Mouse (Mus musculus) CH12.LX (cell line): ENCODE measurements at regions not wholly inside any gene's neighbourhood (a gene's known extent, or its start where the extent isn't known, plus 50 kb on each side); places are given as distances from the start of the nearest gene placed in this dataset.

Experiments used
- DNase-seq: peaks from one replicate; pipeline ENCODE4 v3.0.0-alpha.2; 2013; ENCODE audit errors: extremely low read depth
- H3K27ac ChIP-seq: 2 replicates; pipeline ENCODE4 v1.5.1; 2012; ENCODE audit warnings: low read depth, mild to moderate bottlenecking, control low read depth, moderate library complexity; ENCODE audit not compliant: insufficient read depth
- H3K27me3 ChIP-seq: replicated peaks from 2 replicates; pipeline ENCODE3; 2012; ENCODE audit warnings: inconsistent platforms
- H3K36me3 ChIP-seq, 2 experiments: replicated peaks in 1 of 2; 2 replicates each; pipeline versions ENCODE3 to v1.6.1; 2012; ENCODE audit warnings: inconsistent platforms in 1 of 2, low read length in 1 of 2, mild to moderate bottlenecking in 1 of 2, mixed read lengths in 1 of 2, moderate library complexity in 1 of 2; ENCODE audit not compliant: control insufficient read depth in 1 of 2, insufficient read depth in 1 of 2
- H3K4me1 ChIP-seq, 2 experiments: 2 replicates each; pipeline ENCODE4 v1.6.1; 2012; ENCODE audit warnings: inconsistent platforms in 1 of 2, moderate library complexity in 1 of 2; ENCODE audit not compliant: insufficient read depth in 2 of 2, control insufficient read depth in 1 of 2
- H3K4me2 ChIP-seq: 2 replicates; pipeline ENCODE4 v1.6.1; 2012; ENCODE audit warnings: low read depth, mild to moderate bottlenecking, control low read depth; ENCODE audit not compliant: poor library complexity, insufficient read depth, severe bottlenecking
- H3K4me3 ChIP-seq, 3 experiments: fragments of 150-350 bp in 1 of 3; sonication (generic) in 1 of 3; replicated peaks in 1 of 3; 2 replicates each; pipeline versions ENCODE3 to v1.5.1; 2011 to 2012; ENCODE audit warnings: low read depth in 2 of 3, low read length in 2 of 3, mild to moderate bottlenecking in 2 of 3, moderate library complexity in 2 of 3, control low read depth in 1 of 3, improper control_type of control experiment in 1 of 3, inconsistent platforms in 1 of 3, mixed read lengths in 1 of 3; ENCODE audit not compliant: poor library complexity in 1 of 3
- H3K79me2 ChIP-seq: replicated peaks from 2 replicates; pipeline ENCODE4 v1.6.1; 2012; ENCODE audit warnings: mild to moderate bottlenecking, moderate library complexity; ENCODE audit not compliant: control insufficient read depth, poor library complexity, insufficient read depth, severe bottlenecking; ENCODE audit errors: extremely low read depth
- H3K9ac ChIP-seq: 2 replicates; pipeline ENCODE4 v1.6.1; 2012; ENCODE audit warnings: low read depth, mild to moderate bottlenecking, control low read depth, moderate library complexity; ENCODE audit not compliant: insufficient read depth
- H3K9me3 ChIP-seq: replicated peaks from 2 replicates; pipeline ENCODE3; 2012; ENCODE audit warnings: low read length, inconsistent platforms, mixed read lengths
- BHLHE40 ChIP-seq: IDR thresholded peaks from 2 replicates; pipeline ENCODE4 v1.6.1; 2011; ENCODE audit warnings: mild to moderate bottlenecking, low read depth, low read length, improper control_type of control experiment
- CHD2 ChIP-seq: IDR thresholded peaks from 2 replicates; pipeline ENCODE4 v1.6.1; 2011; ENCODE audit warnings: low read length, improper control_type of control experiment
- CTCF ChIP-seq, 2 experiments: IDR thresholded peaks in 1 of 2; conservative IDR thresholded peaks in 1 of 2; 2 replicates each; pipeline ENCODE4 v1.5.1; 2011 to 2012; ENCODE audit warnings: low read depth in 2 of 2, low read length in 2 of 2, improper control_type of control experiment in 1 of 2, inconsistent platforms in 1 of 2, mild to moderate bottlenecking in 1 of 2, moderate library complexity in 1 of 2
- ELF1 ChIP-seq: IDR thresholded peaks from 2 replicates; pipeline ENCODE4 v1.6.1; 2014; ENCODE audit warnings: low read depth, mild to moderate bottlenecking, inconsistent platforms, low read length, improper control_type of control experiment
- EP300 ChIP-seq: IDR thresholded peaks from 2 replicates; pipeline ENCODE4 v1.6.1; 2011; ENCODE audit warnings: low read length, improper control_type of control experiment
- ETS1 ChIP-seq: conservative IDR thresholded peaks from 2 replicates; pipeline ENCODE4 v1.6.1; 2012; ENCODE audit warnings: low read depth, mild to moderate bottlenecking, inconsistent platforms, low read length, improper control_type of control experiment, moderate library complexity
- HCFC1 ChIP-seq: IDR thresholded peaks from 2 replicates; pipeline ENCODE4 v1.6.1; 2012; ENCODE audit warnings: low read depth, mild to moderate bottlenecking, inconsistent platforms, low read length, improper control_type of control experiment
- IRF4 ChIP-seq: IDR thresholded peaks from 2 replicates; pipeline ENCODE4 v1.6.1; 2014; ENCODE audit warnings: low read depth, mild to moderate bottlenecking, inconsistent platforms, low read length, improper control_type of control experiment
- JUN ChIP-seq: IDR thresholded peaks from 2 replicates; pipeline ENCODE4 v1.6.1; 2011; ENCODE audit warnings: low read depth, mild to moderate bottlenecking, low read length, improper control_type of control experiment, moderate library complexity; ENCODE audit not compliant: insufficient read depth
- KAT2A ChIP-seq: IDR thresholded peaks from 2 replicates; pipeline ENCODE4 v1.6.1; 2012; ENCODE audit warnings: low read length, improper control_type of control experiment, inconsistent platforms; ENCODE audit not compliant: insufficient replicate concordance
- MAX ChIP-seq: IDR thresholded peaks from 2 replicates; pipeline ENCODE4 v1.6.1; 2011; ENCODE audit warnings: low read length, improper control_type of control experiment
- MAZ ChIP-seq: IDR thresholded peaks from 2 replicates; pipeline ENCODE4 v1.6.1; 2012; ENCODE audit warnings: low read depth, mild to moderate bottlenecking, inconsistent platforms, low read length, improper control_type of control experiment, moderate library complexity
- MEF2A ChIP-seq: IDR thresholded peaks from 2 replicates; pipeline ENCODE4 v1.6.1; 2014; ENCODE audit warnings: low read depth, mild to moderate bottlenecking, inconsistent platforms, low read length, improper control_type of control experiment, borderline replicate concordance
- NELFE ChIP-seq: IDR thresholded peaks from 2 replicates; pipeline ENCODE4 v1.6.1; 2011; ENCODE audit warnings: low read depth, low read length, improper control_type of control experiment
- NRF1 ChIP-seq: IDR thresholded peaks from 2 replicates; pipeline ENCODE4 v1.6.1; 2014; ENCODE audit warnings: low read depth, mild to moderate bottlenecking, inconsistent platforms, low read length, improper control_type of control experiment, moderate library complexity
- POLR2AphosphoS2 ChIP-seq: IDR thresholded peaks from 2 replicates; pipeline ENCODE4 v1.6.1; 2011; ENCODE audit warnings: low read depth, low read length, improper control_type of control experiment
- RCOR1 ChIP-seq: conservative IDR thresholded peaks from 2 replicates; pipeline ENCODE4 v1.6.1; 2012; ENCODE audit warnings: low read depth, mild to moderate bottlenecking, inconsistent platforms, low read length, improper control_type of control experiment
- SIN3A ChIP-seq: IDR thresholded peaks from 2 replicates; pipeline ENCODE4 v1.6.1; 2012; ENCODE audit warnings: low read length, improper control_type of control experiment, inconsistent platforms
- SMC3 ChIP-seq: IDR thresholded peaks from 2 replicates; pipeline ENCODE4 v1.6.1; 2011; ENCODE audit warnings: low read depth, low read length, improper control_type of control experiment
- TCF12 ChIP-seq: IDR thresholded peaks from 2 replicates; pipeline ENCODE4 v1.6.1; 2014; ENCODE audit warnings: low read depth, mild to moderate bottlenecking, inconsistent platforms, low read length, improper control_type of control experiment
- UBTF ChIP-seq: IDR thresholded peaks from 2 replicates; pipeline ENCODE4 v1.6.1; 2012; ENCODE audit warnings: low read depth, mild to moderate bottlenecking, inconsistent platforms, low read length, improper control_type of control experiment, moderate library complexity
- ZKSCAN1 ChIP-seq: IDR thresholded peaks from 2 replicates; pipeline ENCODE4 v1.6.1; 2012; ENCODE audit warnings: low read depth, inconsistent platforms, low read length, improper control_type of control experiment, borderline replicate concordance
- dilution Hi-C: fragments of 300-500 bp; cut with MboI; formaldehyde crosslinking; loops from 2 replicates; pipeline ENCODE4 v1.14.3; 2020; ENCODE audit warnings: low sequenced_read_pairs; ENCODE audit not compliant: extremely low pct_unique_long_range_greater_than_20kb, extremely low pct_ligation_motif_present
- in situ Hi-C: fragments of 300-500 bp; cut with MboI; formaldehyde crosslinking; loops from 3 replicates; pipeline ENCODE4 v1.14.3; 2019; ENCODE audit warnings: low sequenced_read_pairs, low pct_ligation_motif_present, low pct_unique_long_range_greater_than_20kb, mixed read lengths

DNA sequence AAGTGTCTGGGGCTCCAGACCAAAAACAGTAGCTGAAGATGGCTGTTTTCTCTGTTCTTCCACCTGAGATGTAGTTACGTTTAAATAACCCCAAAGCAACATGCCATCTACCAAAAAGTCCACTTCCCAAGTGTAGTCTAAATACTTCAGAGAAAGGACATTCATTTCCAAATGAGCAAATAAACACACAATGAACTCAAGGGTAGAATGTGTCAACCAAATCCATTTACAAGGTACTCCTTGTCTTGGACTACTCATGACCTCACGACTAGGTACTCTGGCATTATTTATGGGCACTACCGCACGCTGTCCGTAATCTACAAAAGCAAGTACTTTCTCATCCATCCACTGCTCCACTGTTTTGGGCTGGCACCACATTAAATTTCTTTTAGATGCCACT lies 98.7 kb upstream of the Apob start:
- in situ Hi-C loops (no loop called here), dilution Hi-C loops (no loop called here)
- H3K9me3 ChIP-seq: no peaks in the 10 kb centered on the region
- H3K27me3 ChIP-seq: no peaks in the 10 kb centered on the region
- DNase-seq: no peak
- H3K27ac ChIP-seq: no peak overlapping the region
- no peak overlapping the region for H3K4me3 ChIP-seq
- no peaks in the 10 kb centered on the region for H3K36me3 ChIP-seq
- H3K9ac ChIP-seq: no peak overlapping the region
- peaks cover 0 to 9% of the 10 kb centered on the region in 2 experiments; a peak in 1 of 4 replicates for H3K4me1 ChIP-seq
- no peak for TF ChIP-seq UBTF
- TF ChIP-seq MEF2A: no peak
- no peak for TF ChIP-seq MAX
- no peak for TF ChIP-seq EP300
- no peak for TF ChIP-seq HCFC1
- TF ChIP-seq TCF12: no peak
- TF ChIP-seq MAZ: no peak
- no peak for TF ChIP-seq ETS1
- TF ChIP-seq SIN3A: no peak
- TF ChIP-seq KAT2A: no peak
- TF ChIP-seq POLR2AphosphoS2: no peak
- TF ChIP-seq, all 38 proteins: peak for 0
- no peak overlapping the region for H3K4me2 ChIP-seq
- H3K79me2 ChIP-seq: no peaks in the 10 kb centered on the region

- no peaks in the 10 kb centered on the region for H3K36me3 ChIP-seq
- H3K4me2 ChIP-seq: no peak overlapping the region
- H3K9ac ChIP-seq: no peak overlapping the region
- H3K79me2 ChIP-seq: no peaks in the 10 kb centered on the region
- no peaks in the 10 kb centered on the region for H3K4me1 ChIP-seq
- dilution Hi-C loops: no loop called here
- H3K9me3 ChIP-seq: no peaks in the 10 kb centered on the region
- in situ Hi-C loops: no loop called here
- H3K27ac ChIP-seq: no peak overlapping the region
- no peak overlapping the region for H3K4me3 ChIP-seq
- no peak for DNase-seq
- H3K27me3 ChIP-seq: no peaks in the 10 kb centered on the region
- TF ChIP-seq ZKSCAN1 (no peak), NELFE (no peak), SMC3 (no peak), JUN (no peak), MAZ (no peak), ETS1 (no peak), BHLHE40 (no peak), NRF1 (no peak), CTCF (conservative IDR thresholded peaks at IDR 0.05 in 1 of 2, IDR thresholded peaks at IDR 0.05 in 1 of 2; ENCODE audit: low read depth in 2 of 2, low read length in 2 of 2) (no peak), RCOR1 (no peak), POLR2AphosphoS2 (no peak), CHD2 (no peak), EP300 (no peak), MAX (no peak), ELF1 (no peak), IRF4 (no peak), KAT2A (no peak)
These were observed 81.3 kb upstream of the Apob start for GRCm38 (mm10) chr12:7896156-7896555.
